Mouse (Mus musculus): ENCODE data around the gene Tenm2.

GRCm38 (mm10) chr11:35977796-35978195 is 1258.0 kb downstream of the Tenm2 start:
- no peak for TF ChIP-seq CTCF (IDR thresholded peaks at IDR 0.05; ENCODE audit: low read depth)
- TF ChIP-seq EP300 (IDR thresholded peaks at IDR 0.05; ENCODE audit: low read depth) = no peak
